Mouse (Mus musculus) cerebral cortex, adult 2 months (tissue): ENCODE data around the gene Ankrd44.

ENCODE experiments used
- WGBS: fragments of 180-500 bp; shearing (Covaris S2); methylation state at CpG from one replicate; pipeline ENCODE4 v1.1.7; 2018; 5-methylcytosine and 5-hydroxymethylcytosine counted together

Gene Ankrd44

DNA sequence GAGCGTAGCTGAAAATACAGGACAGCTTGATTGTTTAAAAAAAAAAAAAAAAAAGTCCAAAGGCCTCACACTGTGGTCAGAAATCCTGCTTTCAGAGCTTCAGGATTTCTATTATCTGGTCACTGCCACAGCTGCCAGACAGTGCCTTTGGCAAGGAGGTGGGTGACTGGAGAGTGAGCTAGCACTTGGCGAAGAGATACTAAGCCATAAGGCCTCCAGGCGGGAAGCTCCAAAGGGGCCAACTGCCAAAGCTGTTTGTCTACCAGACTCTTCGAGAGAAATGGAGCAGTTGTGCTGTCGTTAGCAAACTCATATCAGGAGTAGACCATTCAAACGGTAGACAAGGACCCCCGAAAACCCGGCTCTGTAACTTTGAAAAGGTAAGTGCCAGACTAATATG, 3.5 kb downstream of the Ankrd44 start:
- whole genome bisulfite sequencing, result 64% methylated on average over 8 of the region's 8 CpGs

GRCm38 (mm10) chr1:54922025-54922574, 4.1 kb downstream of the Ankrd44 start:
- 85% methylated on average over 12 of the region's 12 CpGs for WGBS

DNA sequence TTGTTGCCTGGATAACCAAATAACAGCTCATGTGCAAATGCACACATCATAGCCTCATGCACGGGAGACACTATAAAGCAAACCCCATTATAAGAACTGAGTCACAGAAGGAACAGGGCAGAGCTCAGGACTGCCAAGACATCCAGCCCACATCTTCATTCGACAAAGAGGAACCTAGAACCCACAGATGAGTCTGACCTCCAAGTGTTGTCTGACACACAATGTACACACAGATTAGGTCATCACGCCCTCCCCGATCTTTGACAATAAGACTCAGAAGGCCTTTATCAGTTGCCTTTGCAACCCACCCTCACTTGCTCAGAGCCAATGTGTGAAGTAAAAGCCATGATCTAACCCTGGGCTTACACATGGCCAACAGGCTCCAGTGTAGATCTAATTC, 6.1 kb downstream of the Ankrd44 start:
- WGBS, result 82% methylated on average over 4 of the region's 4 CpGs

DNA sequence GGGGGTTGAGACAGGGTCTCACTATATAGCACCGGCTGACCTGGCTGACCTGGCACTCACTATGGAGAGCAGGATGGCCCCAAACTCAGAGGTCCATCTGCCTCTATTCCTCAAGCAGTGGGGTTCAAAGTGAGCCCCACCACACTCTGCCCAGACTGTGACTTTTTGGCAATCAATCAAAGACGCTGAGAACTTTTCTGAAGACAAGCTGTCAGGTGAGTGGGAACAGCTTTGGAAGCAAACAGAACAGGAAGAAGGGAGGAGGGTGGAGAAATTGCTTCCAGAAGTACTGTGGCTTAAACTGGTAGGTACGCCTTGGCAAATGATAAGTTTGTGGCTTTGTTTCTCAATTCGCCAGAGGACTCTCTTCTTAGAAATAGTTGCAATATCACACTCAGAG, 9.7 kb downstream of the Ankrd44 start:
- whole genome bisulfite sequencing, result 87% methylated on average over 4 of the region's 4 CpGs

- WGBS, result 56% methylated on average over 9 of the region's 9 CpGs
These were observed 11.8 kb downstream of the Ankrd44 start for GRCm38 (mm10) chr1:54914387-54914786.

DNA sequence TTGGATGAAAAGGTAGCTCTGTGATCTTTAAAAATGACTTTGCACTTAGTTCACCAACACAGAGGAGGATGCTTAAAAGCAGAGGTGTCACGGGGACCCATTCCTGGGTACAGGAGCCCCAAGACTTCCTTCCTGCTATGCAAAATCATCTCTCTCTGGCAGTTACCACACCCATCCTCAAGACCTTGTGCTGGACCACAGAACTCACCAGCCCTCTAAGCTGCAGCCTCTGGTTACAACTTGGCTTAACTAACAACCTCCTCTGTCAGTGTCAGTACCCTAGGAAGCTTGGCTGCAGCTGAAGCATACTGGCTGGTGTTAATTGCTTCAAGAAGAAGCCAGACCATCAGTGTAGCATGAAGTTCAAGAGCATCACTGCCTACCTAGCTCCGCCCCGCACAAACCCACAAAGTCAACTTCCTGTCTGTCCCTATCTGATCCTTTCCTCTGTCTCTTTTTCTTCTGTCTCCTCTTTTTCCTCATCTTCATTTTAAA, 12.8 kb downstream of the Ankrd44 start:
- WGBS, result 93% methylated on average over 3 of the region's 3 CpGs

- 72% methylated on average over 7 of the region's 7 CpGs for WGBS
These were observed 13.7 kb downstream of the Ankrd44 start for GRCm38 (mm10) chr1:54912290-54913062.

DNA sequence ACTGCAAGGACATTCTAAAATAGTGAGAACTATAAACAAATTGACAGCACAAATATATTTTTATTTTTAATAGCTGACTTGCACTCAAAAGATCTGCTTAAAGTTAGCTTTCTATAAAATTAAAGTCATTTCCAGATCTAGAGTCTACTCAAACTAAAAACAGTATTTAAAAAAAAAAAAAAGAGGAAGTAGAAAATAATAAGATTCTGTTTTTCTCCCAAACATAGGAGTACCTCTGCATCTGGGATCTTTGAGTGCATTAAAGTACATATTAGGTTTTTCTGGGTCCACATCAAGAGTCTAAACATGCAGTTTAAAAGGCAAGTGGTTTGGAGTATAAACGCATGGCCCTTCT, 15.0 kb downstream of the Ankrd44 start:
- 98% methylated on average over 1 of the region's 1 CpGs for WGBS

DNA sequence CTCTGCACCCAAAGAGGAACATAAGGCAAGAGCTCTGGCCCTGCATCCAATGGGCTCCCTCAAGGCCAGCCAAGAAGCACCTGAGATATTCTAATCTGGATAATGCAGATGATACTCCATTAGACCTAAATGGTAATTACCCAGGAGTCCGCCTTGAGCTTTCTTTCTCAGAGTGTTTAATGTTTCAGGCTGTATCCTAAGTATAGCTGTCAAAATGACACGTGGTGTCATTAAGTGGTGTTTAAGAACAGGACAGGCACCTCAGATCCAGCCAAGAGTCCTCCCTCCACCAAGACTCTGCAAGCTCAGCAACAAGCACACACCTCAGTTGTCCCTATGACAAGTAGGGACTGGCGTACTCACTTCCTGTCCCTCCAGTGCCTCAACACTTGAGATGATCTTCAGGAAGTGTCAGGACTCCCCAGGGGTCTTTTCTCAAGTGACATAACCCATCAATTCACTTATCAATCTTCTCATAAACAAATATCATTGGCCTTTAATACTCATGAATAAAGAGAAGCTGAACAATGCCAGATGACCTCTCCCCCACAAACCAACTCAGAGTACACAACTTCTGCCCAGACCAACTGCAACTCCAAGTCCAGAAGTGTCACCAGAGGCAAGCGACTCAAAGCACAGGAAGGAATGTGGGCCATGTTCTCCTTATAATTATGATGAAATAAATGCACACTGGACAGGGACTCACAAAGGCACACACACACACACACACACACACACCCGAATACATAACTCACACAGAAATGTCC, 15.5 kb downstream of the Ankrd44 start:
- WGBS, result 89% methylated on average over 5 of the region's 5 CpGs

DNA sequence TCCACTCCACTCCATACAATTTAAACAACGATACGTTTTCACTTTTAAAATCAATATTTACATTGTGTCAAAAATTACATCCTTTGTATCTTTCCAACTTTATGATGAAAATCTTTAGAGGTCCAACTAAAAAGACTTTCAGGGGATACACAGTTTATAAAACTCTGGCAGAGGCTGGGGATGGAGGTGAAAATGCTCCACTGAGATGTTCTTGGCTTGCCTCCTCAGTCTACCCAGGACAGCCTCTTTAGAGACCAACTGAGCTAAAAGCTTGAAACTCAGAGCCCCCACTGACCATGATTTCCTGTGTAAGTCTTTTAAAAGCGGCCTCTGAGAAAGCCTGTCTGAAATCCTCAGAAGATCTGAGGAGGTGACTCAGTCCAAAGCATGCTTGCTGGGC, 17.4 kb downstream of the Ankrd44 start:
- 73% methylated on average over 3 of the region's 3 CpGs for WGBS

DNA sequence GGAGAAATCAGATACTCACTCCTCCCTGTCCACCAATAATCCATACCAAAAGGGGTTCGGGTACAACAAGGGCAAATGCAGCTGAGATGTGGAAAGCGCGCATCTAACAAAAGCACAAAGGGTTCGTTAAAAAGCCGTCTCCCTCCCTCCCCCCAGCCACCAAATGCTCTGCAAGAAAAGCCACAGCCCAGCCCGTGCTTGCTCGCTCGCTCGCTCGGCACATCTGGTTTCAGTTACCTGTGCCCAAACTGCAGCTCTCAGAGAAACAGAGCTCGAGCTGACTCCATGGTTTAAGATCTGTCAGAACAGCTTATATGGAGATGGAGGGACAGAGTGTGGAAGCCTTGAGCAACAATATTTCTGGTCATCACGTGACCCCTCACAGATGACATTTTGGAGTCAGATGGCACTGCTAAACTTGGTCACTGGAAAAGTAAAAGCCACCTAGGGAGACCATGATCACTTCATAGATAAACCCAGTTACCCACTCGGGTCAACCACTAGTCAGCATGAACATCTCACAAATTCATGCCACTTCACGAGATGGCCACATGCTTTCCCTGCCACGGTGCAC, 19.0 kb downstream of the Ankrd44 start:
- WGBS, result 65% methylated on average over 15 of the region's 15 CpGs

DNA sequence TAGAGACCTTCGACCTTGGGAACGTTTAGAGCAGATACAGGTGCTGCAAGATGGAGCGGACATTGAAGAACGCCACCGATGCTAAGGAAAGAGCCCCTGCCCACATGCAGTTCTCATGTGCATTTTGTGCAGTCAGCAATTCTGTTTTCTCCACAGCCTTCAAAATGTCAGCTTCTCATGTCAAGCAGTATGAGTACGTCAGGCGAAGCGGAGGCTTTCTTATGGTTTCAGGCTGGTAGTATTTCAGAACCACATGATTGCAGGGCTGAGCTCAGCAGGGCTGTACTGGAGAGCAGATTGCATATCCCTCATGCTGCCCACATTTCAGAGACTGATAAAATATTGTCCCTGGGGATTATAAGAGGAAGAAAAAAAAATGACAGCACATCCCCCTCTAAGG, 19.9 kb downstream of the Ankrd44 start:
- 80% methylated on average over 8 of the region's 8 CpGs for WGBS

- 68% methylated on average over 7 of the region's 7 CpGs for WGBS
These were observed 20.6 kb downstream of the Ankrd44 start for GRCm38 (mm10) chr1:54905632-54906031.

GRCm38 (mm10) chr1:54904165-54904564, 22.0 kb downstream of the Ankrd44 start:
- 86% methylated on average over 2 of the region's 2 CpGs for WGBS

GRCm38 (mm10) chr1:54902689-54903246, 23.4 kb downstream of the Ankrd44 start:
- 82% methylated on average over 12 of the region's 12 CpGs for WGBS

GRCm38 (mm10) chr1:54901084-54901483, 25.1 kb downstream of the Ankrd44 start:
- 92% methylated on average over 1 of the region's 1 CpGs for WGBS

DNA sequence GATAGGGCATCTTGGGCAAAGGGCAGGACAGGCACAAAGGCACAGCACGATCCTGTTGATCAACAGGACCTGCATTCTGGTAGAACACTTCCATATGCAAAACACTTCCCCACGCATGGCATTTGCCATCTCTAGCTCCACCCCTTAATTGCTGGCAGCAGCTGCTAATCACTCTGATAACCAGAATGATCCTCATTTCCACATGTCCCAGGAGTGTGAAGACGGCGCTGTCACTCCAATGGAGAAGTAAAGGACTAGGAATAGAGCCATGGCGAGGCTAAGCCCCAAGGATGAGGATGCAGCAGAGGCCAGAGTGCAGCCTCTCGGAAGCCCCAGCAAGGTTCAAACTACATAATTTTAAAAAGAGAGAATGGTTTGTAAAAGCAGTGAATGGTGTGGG, 26.9 kb downstream of the Ankrd44 start:
- 79% methylated on average over 6 of the region's 6 CpGs for WGBS

DNA sequence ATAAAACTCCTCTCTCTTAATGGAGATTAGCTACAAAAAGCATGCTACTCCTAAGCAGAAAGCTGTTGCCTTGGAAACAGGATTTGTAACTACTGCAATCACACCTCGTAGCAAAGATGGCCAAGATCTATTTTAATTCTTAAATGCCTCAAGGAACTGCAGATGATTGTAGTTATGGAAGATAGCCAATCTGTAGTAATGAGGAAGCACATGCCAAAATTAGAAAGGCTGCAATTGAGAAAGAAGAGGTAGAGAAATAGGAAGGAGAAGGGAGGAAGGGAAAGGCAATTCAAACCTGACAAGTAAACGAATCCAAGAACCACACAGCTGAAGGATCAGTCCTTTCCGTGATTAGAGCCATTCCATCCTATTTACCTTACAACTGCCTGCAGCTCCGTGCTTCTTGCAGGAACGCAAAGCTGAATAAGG, 27.5 kb downstream of the Ankrd44 start:
- 20% methylated on average over 5 of the region's 5 CpGs for WGBS

DNA sequence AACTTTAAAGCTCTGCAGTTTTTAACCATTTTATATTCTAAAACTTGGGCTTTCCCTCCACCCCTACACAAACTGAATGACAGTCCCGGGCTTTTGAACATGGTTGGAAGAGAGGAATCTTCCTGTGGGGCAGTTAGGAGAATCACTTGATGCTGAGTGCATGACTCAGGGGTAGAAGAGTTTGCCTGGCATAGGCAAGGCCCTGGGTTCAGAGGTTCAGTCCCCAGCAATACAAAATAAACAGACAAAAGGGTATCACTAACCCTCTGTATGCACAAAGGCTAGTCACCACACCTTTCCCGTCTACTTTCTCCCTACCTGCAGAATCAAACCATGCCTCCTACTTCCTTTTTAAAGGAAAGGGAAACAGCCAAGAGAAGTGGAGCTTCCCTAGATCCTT, 28.5 kb downstream of the Ankrd44 start:
- 85% methylated on average over 2 of the region's 2 CpGs for WGBS

GRCm38 (mm10) chr1:54896109-54897085, 29.8 kb downstream of the Ankrd44 start:
- WGBS, result 28% methylated on average over 12 of the region's 12 CpGs

GRCm38 (mm10) chr1:54888449-54888848, 37.7 kb downstream of the Ankrd44 start:
- WGBS, result 68% methylated on average over 5 of the region's 5 CpGs
